Mouse (Mus musculus) G1E (cell line): Measurements from ENCODE around the gene Zbed5. TPM values are rescaled to one million over a fixed set of nuclear protein-coding genes. Genes with fewer than 3 reads are reported as not detected.
"Not testable (repeated sequence)": the region's sequence is repeated elsewhere in the genome, so short reads cannot be mapped to it uniquely, and the experiment has no call there.

Experiments
- ATAC-seq: 2 replicates; pipeline ENCODE4 v1.8.0; 2016; ENCODE audit warnings: mild to moderate bottlenecking; ENCODE audit not compliant: insufficient number of reproducible peaks, poor library complexity, low FRiP score, severe bottlenecking; ENCODE audit errors: extremely low read depth
- DNase-seq: peaks from one replicate; pipeline ENCODE4 v3.0.0; 2012; ENCODE audit warnings: low spot score
- H3K27me3 ChIP-seq: 2 replicates; pipeline ENCODE4 v1.6.1; 2012; ENCODE audit warnings: mild to moderate bottlenecking, low read length, inconsistent platforms; ENCODE audit not compliant: insufficient read depth
- H3K36me3 ChIP-seq: replicated peaks from 2 replicates; pipeline ENCODE3; 2012; ENCODE audit warnings: mild to moderate bottlenecking, inconsistent platforms
- H3K4me1 ChIP-seq: 2 replicates; pipeline ENCODE4 v1.6.1; 2012; ENCODE audit warnings: low read depth, low read length, inconsistent platforms, mixed read lengths; ENCODE audit not compliant: insufficient read depth
- H3K4me3 ChIP-seq: 2 replicates; pipeline ENCODE4 v1.5.1; 2012; ENCODE audit warnings: low read depth, mild to moderate bottlenecking, inconsistent platforms, low read length, moderate library complexity, mixed read lengths
- H3K9me3 ChIP-seq: replicated peaks from 2 replicates; pipeline ENCODE4 v1.6.1; 2012; ENCODE audit warnings: inconsistent platforms
- CTCF ChIP-seq: IDR thresholded peaks from 2 replicates; pipeline ENCODE4 v1.5.1; 2012; ENCODE audit warnings: low read depth, low read length, inconsistent platforms, mixed read lengths
- GATA1 ChIP-seq: IDR thresholded peaks from 2 replicates; pipeline ENCODE4 v1.6.1; 2012; ENCODE audit warnings: borderline replicate concordance, low read length, inconsistent platforms, mixed read lengths
- GATA2 ChIP-seq: IDR thresholded peaks from 2 replicates; pipeline ENCODE4 v1.6.1; 2012; ENCODE audit warnings: low read depth, low read length, inconsistent platforms, borderline replicate concordance
- POLR2AphosphoS5 ChIP-seq: IDR thresholded peaks from 2 replicates; pipeline ENCODE4 v1.6.1; 2012; ENCODE audit warnings: low read depth, low read length, inconsistent platforms; ENCODE audit not compliant: insufficient replicate concordance
- TAL1 ChIP-seq: conservative IDR thresholded peaks from 2 replicates; pipeline ENCODE4 v1.6.1; 2012; ENCODE audit warnings: low read depth, low read length, inconsistent platforms, mixed read lengths
- polyA plus RNA-seq: library from polyadenylated mRNA; stranded (reverse); fragments of >175 nt; gene quantifications from 2 replicates; pipeline ENCODE4 v1.2.3, GENCODE M21; 2012
- total RNA-seq, 2 experiments: library from RNA; stranded (forward) in 1 of 2; stranded (reverse) in 1 of 2; fragments of 200-1000 nt in 1 of 2; fragments of >200 nt in 1 of 2; fragmentation: Nextera tagmentation in 1 of 2; gene quantifications; 2 replicates each; pipeline ENCODE4 v1.2.3; 2014 to 2017

Gene Zbed5
- total and polyA plus RNA-seq, 3 experiments = 0.67 to 6.9 (median 1.4) TPM

DNA sequence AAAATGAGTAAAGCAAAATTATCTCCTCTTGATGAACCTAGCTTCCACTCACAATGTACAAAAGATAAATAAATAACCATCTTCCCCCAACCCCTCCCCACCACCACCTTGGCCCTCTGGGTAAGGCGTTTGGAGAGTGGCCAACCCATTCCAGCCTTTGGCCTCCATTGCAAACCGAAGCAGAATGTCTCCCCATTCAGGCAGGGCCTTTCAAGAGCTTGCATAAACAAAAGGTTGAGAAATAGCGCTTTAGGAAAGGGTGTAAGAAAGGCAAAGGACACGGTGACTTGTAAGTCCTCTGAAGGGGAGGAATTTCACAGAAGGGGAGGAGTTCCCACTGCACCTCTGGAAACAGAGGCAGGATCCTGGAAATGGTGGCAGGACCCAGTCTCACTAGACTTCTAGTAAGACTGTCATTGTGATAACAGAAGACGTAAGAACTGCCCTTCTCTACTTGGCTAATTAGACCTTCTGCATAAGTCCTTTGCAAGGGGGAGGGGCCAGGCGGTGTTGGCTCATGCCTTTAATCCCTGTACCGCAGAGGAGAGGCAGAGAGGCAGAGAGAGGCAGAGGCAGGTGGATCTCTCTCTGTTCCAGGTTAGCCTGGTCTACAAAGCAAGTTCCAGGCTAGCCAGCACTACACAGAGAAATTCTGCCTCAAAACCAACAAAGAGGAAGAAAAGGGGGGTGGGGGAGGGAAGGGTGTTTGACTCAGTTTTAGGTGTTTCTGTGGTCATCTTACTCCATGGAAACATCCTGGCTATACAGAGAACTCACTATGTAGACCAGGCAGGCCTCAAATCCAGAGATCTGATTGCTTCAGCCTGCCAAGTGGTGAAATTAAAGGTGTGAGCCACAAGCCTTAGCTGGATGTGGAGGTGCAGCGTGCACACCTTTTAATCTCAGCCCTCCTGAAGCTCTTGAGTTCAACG lies 34.7 kb downstream of the Zbed5 start:
- ATAC-seq = no peak
- Histone ChIP-seq H3K27me3 (no peaks in the 10 kb centered on the region), H3K4me1 (peaks cover 15% of the 10 kb centered on the region), H3K36me3 (no peaks in the 10 kb centered on the region), H3K9me3 (peaks cover 2% of the 10 kb centered on the region; the same call in 1 of the 2 replicates), H3K4me3 (no peak overlapping the region)
- no peak for DNase-seq
- TF ChIP-seq POLR2AphosphoS5 = no peak
- no peak for TF ChIP-seq TAL1

DNA sequence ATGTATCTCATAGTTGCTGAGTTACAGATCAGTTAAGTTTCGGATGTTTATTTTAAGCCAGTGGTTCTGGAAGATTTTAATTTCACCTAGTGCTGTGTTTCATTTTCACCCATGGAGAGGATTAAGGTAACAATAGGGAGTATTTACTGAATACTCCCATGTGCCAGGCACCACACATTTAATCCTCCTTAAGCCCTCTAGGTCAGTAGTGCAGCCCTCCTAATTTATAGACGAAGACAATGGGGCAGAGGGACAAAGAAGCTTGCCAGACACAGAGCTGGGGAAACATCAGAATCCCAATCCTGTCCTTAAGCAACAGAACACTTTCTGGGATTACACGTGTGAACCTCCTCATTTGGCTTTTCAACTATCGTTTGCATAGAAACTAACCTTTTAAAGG lies 41.4 kb downstream of the Zbed5 start:
- no peaks in the 10 kb centered on the region for H3K36me3 ChIP-seq
- DNase-seq (no peak), ATAC-seq (no peak)
- peaks cover 2% of the 10 kb centered on the region; the same call in 1 of the 2 replicates for H3K9me3 ChIP-seq
- H3K4me3 ChIP-seq = no peak overlapping the region
- H3K4me1 ChIP-seq = peaks cover 22% of the 10 kb centered on the region
- TF ChIP-seq GATA1 = no peak
- no peak for TF ChIP-seq TAL1
- TF ChIP-seq POLR2AphosphoS5 = no peak
- TF ChIP-seq GATA2 = no peak
- no peak for TF ChIP-seq CTCF
- no peaks in the 10 kb centered on the region for H3K27me3 ChIP-seq

DNA sequence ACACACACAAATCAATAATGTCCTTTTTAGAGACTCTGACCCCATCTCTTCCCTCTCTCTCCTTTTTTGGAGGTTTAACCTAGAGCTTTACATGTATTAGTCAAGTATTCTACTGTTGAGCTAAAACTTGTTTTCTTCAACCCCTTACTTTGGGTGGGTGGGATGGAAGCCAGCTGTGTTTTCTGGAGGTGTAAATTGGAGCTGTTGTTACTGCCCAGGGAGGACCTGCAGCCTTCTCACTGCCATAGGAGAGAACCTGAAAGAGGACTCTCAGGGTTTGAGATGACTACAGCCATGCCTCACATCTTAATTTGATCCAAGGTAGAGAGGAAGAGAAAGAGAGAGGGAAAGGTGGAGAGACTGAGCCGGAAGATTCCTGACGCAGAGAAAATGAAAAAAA lies 44.8 kb downstream of the Zbed5 start:
- no peaks in the 10 kb centered on the region for H3K27me3 ChIP-seq
- TF ChIP-seq POLR2AphosphoS5 = no peak
- TF ChIP-seq TAL1 = no peak
- no peak for TF ChIP-seq GATA2
- TF ChIP-seq GATA1 = no peak
- no peak for TF ChIP-seq CTCF
- no peak for DNase-seq
- no peaks in the 10 kb centered on the region for H3K9me3 ChIP-seq
- H3K36me3 ChIP-seq = peaks cover 10% of the 10 kb centered on the region
- peaks cover 31% of the 10 kb centered on the region for H3K4me1 ChIP-seq
- no peak for ATAC-seq
- peak overlapping the region; percentile 71; the same call in 1 of the 2 replicates for H3K4me3 ChIP-seq

- TF ChIP-seq POLR2AphosphoS5 (no peak), TAL1 (no peak), GATA1 (no peak), CTCF (no peak), GATA2 (no peak)
- DNase-seq = peak; percentile 31
- Histone ChIP-seq H3K27me3 (no peaks in the 10 kb centered on the region), H3K36me3 (peaks cover 15% of the 10 kb centered on the region), H3K4me3 (peak overlapping the region; percentile 71), H3K9me3 (no peaks in the 10 kb centered on the region), H3K4me1 (peaks cover 35% of the 10 kb centered on the region)
- no peak; the same call in 1 of the 2 replicates for ATAC-seq
Measured at GRCm38 (mm10) chr5:129940736-129941494, 45.4 kb downstream of the Zbed5 start.

DNA sequence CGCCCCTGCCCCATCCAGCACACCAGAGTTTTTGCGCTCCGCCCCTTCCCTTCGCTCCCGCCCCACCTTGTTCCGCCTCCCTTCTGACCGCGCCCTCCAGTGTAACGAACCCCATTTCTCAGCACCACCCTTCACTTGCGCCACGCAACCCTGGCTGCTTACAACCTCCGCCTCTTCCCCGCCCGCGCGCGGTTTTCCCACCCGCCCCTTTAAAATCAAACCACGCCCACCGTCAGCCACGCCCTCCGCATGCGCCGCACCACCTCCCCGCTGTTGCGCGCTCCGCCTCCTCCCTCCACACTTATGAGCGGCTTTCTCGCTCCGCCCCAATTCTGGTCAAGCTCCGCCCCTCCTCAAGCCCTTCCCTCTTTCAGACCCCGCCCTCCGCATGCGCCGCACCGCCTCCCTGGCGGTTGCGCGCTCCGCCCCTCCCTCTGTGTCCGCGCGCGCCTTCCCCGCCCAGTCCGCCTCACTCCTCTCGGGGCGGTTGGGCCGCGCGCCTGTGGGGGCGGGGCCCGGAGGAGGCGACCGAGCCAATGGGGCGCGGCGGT lies 46.0 kb downstream of the Zbed5 start, which contains the start of gene Vkorc1l1:
TSS of gene Vkorc1l1 (plus strand) at position 476 of the 551 bp plus-strand sequence.
- peaks cover 40% of the 10 kb centered on the region for H3K4me1 ChIP-seq
- no peaks in the 10 kb centered on the region for H3K27me3 ChIP-seq
- TF ChIP-seq GATA2 (no peak), TAL1 (no peak), GATA1 (no peak), POLR2AphosphoS5 (no peak), CTCF (no peak)
- DNase-seq (peak; percentile 81), ATAC-seq (peak; percentile 94)
- H3K9me3 ChIP-seq = no peaks in the 10 kb centered on the region
- peaks cover 19% of the 10 kb centered on the region for H3K36me3 ChIP-seq
- peak within 1 kb of the TSS; percentile 88 for H3K4me3 ChIP-seq

- Histone ChIP-seq H3K36me3 (peaks cover 26% of the 10 kb centered on the region), H3K4me1 (peaks cover 48% of the 10 kb centered on the region), H3K4me3 (peak overlapping the region; percentile 88)
- not testable (repeated sequence) for H3K9me3 ChIP-seq, DNase-seq, H3K27me3 ChIP-seq, ATAC-seq
Measured at GRCm38 (mm10) chr5:129942073-129942939, 46.8 kb downstream of the Zbed5 start.
